Comparison of ENCODE assay signal across 1 mouse cellular context in genomic region chr9:45486665-45487074, GRCm38 (mm10).
TF ChIP-seq lines count a peak whose summit lies in the region.

No protein-coding gene starts in this region.

TF ChIP-seq in CH12.LX, 34 proteins besides CTCF, POLR2A, EP300 and RAD21 (continued from another document):
- no peak for TF ChIP-seq E2F4 (IDR thresholded peaks at IDR 0.05; ENCODE audit: insufficient replicate concordance, low read depth, low read length)
- peak; percentile 81 for TF ChIP-seq BHLHE40 (IDR thresholded peaks at IDR 0.05; ENCODE audit: low read depth, low read length)
- peak; percentile 24; the same call in 1 of the 2 replicates for TF ChIP-seq JUN (IDR thresholded peaks at IDR 0.05; ENCODE audit: insufficient read depth, low read depth, low read length)
- TF ChIP-seq RCOR1 (conservative IDR thresholded peaks at IDR 0.05; ENCODE audit: low read depth, low read length) = 0 out of 2 replicates have a peak, but pooled peaks have one; percentile 9
- no peak for TF ChIP-seq NELFE (IDR thresholded peaks at IDR 0.05; ENCODE audit: low read depth, low read length)
- no peak; the same call in 1 of the 2 replicates for TF ChIP-seq ELF1 (IDR thresholded peaks at IDR 0.05; ENCODE audit: low read depth, low read length)
- no peak for TF ChIP-seq UBTF (IDR thresholded peaks at IDR 0.05; ENCODE audit: low read depth, low read length)
- no peak for TF ChIP-seq ZNF384 (IDR thresholded peaks at IDR 0.05; ENCODE audit: low read depth, low read length)
- TF ChIP-seq MEF2A (IDR thresholded peaks at IDR 0.05; ENCODE audit: borderline replicate concordance, low read depth, low read length) = 0 out of 2 replicates have a peak, but pooled peaks have one; percentile 53
TF ChIP-seq in CH12.LX: peak in this region for 15.
